Comparison of ENCODE assay signal across 9 mouse cellular contexts in genomic region chrX:53610571-53610970, GRCm38 (mm10). TPM values are rescaled to one million over a fixed set of nuclear protein-coding genes. Genes with fewer than 3 reads are reported as not detected.
DNase-seq lines count a peak whose midpoint lies in the region; ATAC-seq and TF ChIP-seq lines count a peak whose summit lies in the region.
"Had no signal": no experiment of that assay in that cellular context is flagged by ENCODE, and none has a peak within 500 bp of the region (broad histone marks: within the 10 kb centered on the region; RNA-seq: fewer than 3 reads in every experiment).

No protein-coding gene starts in this region.

- no peaks in the 10 kb centered on the region for H3K36me3 ChIP-seq in limb, embryonic 14.5 days (ENCODE audit: control insufficient read depth, insufficient read depth, low read length)
- H3K36me3 ChIP-seq: limb, embryonic 12.5 days had no signal

- no peak overlapping the region for H3K9ac ChIP-seq in limb, embryonic 14.5 days (ENCODE audit: low read depth, low read length, severe bottlenecking)
- H3K9ac ChIP-seq: limb, embryonic 12.5 days had no signal

- no peak for TF ChIP-seq POLR2A in limb, embryonic 14.5 days (IDR thresholded peaks at IDR 0.05; ENCODE audit: borderline replicate concordance, extremely low read depth, insufficient read depth, insufficient read length)

- DNase-seq in 3T3-L1 (ENCODE audit: low read depth, low spot score): peak; percentile 85
- DNase-seq in B cell, adult 2 months: peak; percentile 68
- DNase-seq in adrenal gland, postnatal 36 days: peak; percentile 38 to 62
- peak; percentile 33 for DNase-seq in fibroblast of lung, adult 2 months (ENCODE audit: low read depth)
- DNase-seq in kidney, adult 9 months: peak; percentile 72
- peak; percentile 62 for DNase-seq in limb, embryonic 14.5 days (ENCODE audit: low spot score)
- DNase-seq in right cerebral cortex, postnatal 4 days: peak; percentile 63

- H3K27ac ChIP-seq in limb, embryonic 14.5 days (replicated peaks; ENCODE audit: low read depth, low read length): no peak overlapping the region
- H3K27ac ChIP-seq: limb, embryonic 12.5 days had no signal

- H3K4me3 ChIP-seq in limb, embryonic 14.5 days (replicated peaks; ENCODE audit: low read length): no peak overlapping the region
- H3K4me3 ChIP-seq: limb, embryonic 12.5 days had no signal

- no peaks in the 10 kb centered on the region for H3K27me3 ChIP-seq in limb, embryonic 14.5 days (ENCODE audit: control insufficient read depth, insufficient read depth, low read length)
- H3K27me3 ChIP-seq: limb, embryonic 12.5 days had no signal

- no peaks in the 10 kb centered on the region for H3K4me1 ChIP-seq in limb, embryonic 14.5 days (ENCODE audit: control insufficient read depth, insufficient read depth, low read length)
- H3K4me1 ChIP-seq: limb, embryonic 12.5 days had no signal

- no peak overlapping the region for H3K4me2 ChIP-seq in limb, embryonic 14.5 days (replicated peaks; ENCODE audit: low read depth, low read length, severe bottlenecking)
- H3K4me2 ChIP-seq: limb, embryonic 12.5 days had no signal

- H3K9me3 ChIP-seq in limb, embryonic 14.5 days (ENCODE audit: control insufficient read depth, low read length): no peaks in the 10 kb centered on the region
- H3K9me3 ChIP-seq: limb, embryonic 12.5 days had no signal

- 2% methylated on average over 3 of the region's 3 CpGs for WGBS in limb, embryonic 14.5 days

- ATAC-seq in limb, embryonic 14.5 days (ENCODE audit: low FRiP score, low read depth): no peak

RNA-seq across cellular contexts. Expression of gene Gm14597, which starts 1.8 kb away (rescaled TPM):
- total RNA-seq in adrenal gland, postnatal 36 days (2021): not detected
- not detected in 2 replicates for polyA plus RNA-seq in limb, embryonic 14.5 days (2012; rRNA removed)
- polyA plus RNA-seq in limb, embryonic 14.5 days (2014; fragmentation: Nextera tagmentation; extraction: Ambion mirVana): not detected in 2 replicates
- polyA plus RNA-seq: limb, embryonic 12.5 days; stomach, embryonic 16.5 days had no signal

RNA-seq across cellular contexts. Expression of gene Rtl8c, which starts 2.7 kb away (rescaled TPM):
- total RNA-seq in adrenal gland, postnatal 36 days (2021): 100 to 1,000 TPM; 124 to 144 TPM
- polyA plus RNA-seq in limb, embryonic 14.5 days (2012; rRNA removed): 53.2 and 54.6 TPM in 2 replicates
- polyA plus RNA-seq in limb, embryonic 14.5 days (2014; fragmentation: Nextera tagmentation; extraction: Ambion mirVana): 60.1 and 60.7 TPM in 2 replicates

RNA-seq across cellular contexts. Expression of gene Rtl8a, which starts 32.9 kb away (rescaled TPM):
- 100 to 1,000 TPM; 161 to 191 TPM for total RNA-seq in adrenal gland, postnatal 36 days (2021)
- 99.8 and 135 TPM in 2 replicates for polyA plus RNA-seq in limb, embryonic 14.5 days (2012; rRNA removed)
- 71.3 and 71.4 TPM in 2 replicates for polyA plus RNA-seq in limb, embryonic 14.5 days (2014; fragmentation: Nextera tagmentation; extraction: Ambion mirVana)

RNA-seq across cellular contexts. Expression of gene Rtl8b, which starts 59.6 kb away (rescaled TPM):
- 100 to 1,000 TPM in 1 of 2 experiments, 10 to 100 TPM in 1; 85.5 to 112 TPM for total RNA-seq in adrenal gland, postnatal 36 days (2021)
- 117 and 144 TPM in 2 replicates for polyA plus RNA-seq in limb, embryonic 14.5 days (2012; rRNA removed)
- 66.0 and 69.5 TPM in 2 replicates for polyA plus RNA-seq in limb, embryonic 14.5 days (2014; fragmentation: Nextera tagmentation; extraction: Ambion mirVana)

Comparison
In these comparisons a context has a peak if more than half of its experiments do, and no peak if none do; other contexts are left out.
1. DNase-seq: peak in every context shown above with its lines; median percentile 85 in 3T3-L1; 72 in kidney, adult 9 months; 68 in B cell, adult 2 months; 63 in right cerebral cortex, postnatal 4 days; 62 in limb, embryonic 14.5 days; 50 in adrenal gland, postnatal 36 days; 33 in fibroblast of lung, adult 2 months.